Mouse (Mus musculus): ENCODE data around the gene Ston2. TPM values are rescaled to one million over a fixed set of nuclear protein-coding genes. Genes with fewer than 3 reads are reported as not detected.

Gene Ston2
- polyA plus RNA-seq, 1 experiment from 2014 or later = 6.7 TPM

GRCm38 (mm10) chr12:91744091-91744490 is 44.1 kb downstream of the Ston2 start:
- 62% methylated on average over 6 of the region's 6 CpGs for WGBS
- Histone ChIP-seq H3K9ac (no peak overlapping the region), H3K4me3 (no peak overlapping the region), H3K27ac (replicated peaks) (no peak overlapping the region), H3K36me3 (no peaks in the 10 kb centered on the region), H3K4me1 (replicated peaks) (peaks cover 20% of the 10 kb centered on the region), H3K27me3 (no peaks in the 10 kb centered on the region), H3K9me3 (no peaks in the 10 kb centered on the region), H3K4me2 (no peak overlapping the region)
- no peak for ATAC-seq (ENCODE audit: low FRiP score, low read depth)

- Histone ChIP-seq H3K36me3 (no peaks in the 10 kb centered on the region), H3K27ac (replicated peaks) (no peak overlapping the region), H3K4me2 (no peak overlapping the region), H3K9me3 (no peaks in the 10 kb centered on the region), H3K9ac (no peak overlapping the region), H3K27me3 (no peaks in the 10 kb centered on the region), H3K4me1 (replicated peaks) (peaks cover 11% of the 10 kb centered on the region), H3K4me3 (no peak overlapping the region)
- ATAC-seq (ENCODE audit: low FRiP score, low read depth) = no peak
- 95% methylated on average over 7 of the region's 7 CpGs for WGBS
These were observed 45.3 kb downstream of the Ston2 start for GRCm38 (mm10) chr12:91742916-91743315.

DNA sequence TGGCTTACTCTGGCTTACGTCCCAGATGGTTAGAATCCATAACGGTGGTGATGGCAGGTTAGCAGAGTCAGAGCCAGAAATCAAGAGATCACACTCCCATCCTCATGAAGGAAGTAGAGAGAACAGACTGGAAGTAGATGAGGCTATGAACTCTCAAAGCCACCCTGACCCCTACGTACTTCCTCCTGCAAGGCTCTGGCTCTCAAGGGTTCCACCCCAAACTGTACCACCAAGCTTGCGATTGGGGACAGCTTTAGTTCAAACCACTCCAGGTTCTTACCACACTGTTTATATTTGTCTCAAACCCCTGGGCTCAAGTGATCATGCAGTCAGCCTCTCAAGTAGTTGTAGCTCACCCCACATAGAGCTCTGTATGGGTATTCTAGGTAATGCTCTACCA is 49.8 kb downstream of the Ston2 start:
- ATAC-seq (ENCODE audit: low FRiP score, low read depth) = no peak
- Histone ChIP-seq H3K9ac (no peak overlapping the region), H3K27me3 (no peaks in the 10 kb centered on the region), H3K4me3 (no peak overlapping the region), H3K4me2 (no peak overlapping the region), H3K9me3 (no peaks in the 10 kb centered on the region), H3K4me1 (replicated peaks) (no peaks in the 10 kb centered on the region), H3K36me3 (peaks cover 2% of the 10 kb centered on the region; the same call in 1 of the 2 replicates), H3K27ac (replicated peaks) (no peak overlapping the region)
- 85% methylated on average over 4 of the region's 4 CpGs for WGBS

- Histone ChIP-seq H3K4me2 (no peak overlapping the region), H3K4me3 (no peak overlapping the region), H3K36me3 (peaks cover 2% of the 10 kb centered on the region; the same call in 1 of the 2 replicates), H3K9ac (no peak overlapping the region), H3K9me3 (no peaks in the 10 kb centered on the region), H3K4me1 (replicated peaks) (0 out of 2 replicates have a peak, but pooled peaks cover 4% of the 10 kb centered on the region), H3K27ac (replicated peaks) (no peak overlapping the region), H3K27me3 (no peaks in the 10 kb centered on the region)
- no peak for ATAC-seq (ENCODE audit: low FRiP score, low read depth)
- WGBS = 97% methylated on average over 15 of the region's 15 CpGs
These were observed 51.8 kb downstream of the Ston2 start for GRCm38 (mm10) chr12:91736221-91736980.

- H3K36me3 ChIP-seq = peaks cover 2% of the 10 kb centered on the region; the same call in 1 of the 2 replicates
- H3K27me3 ChIP-seq = no peaks in the 10 kb centered on the region
- no peak overlapping the region for H3K9ac ChIP-seq
- H3K4me3 ChIP-seq = no peak overlapping the region
- 85% methylated on average over 15 of the region's 15 CpGs for WGBS
- no peak overlapping the region for H3K4me2 ChIP-seq
- no peak overlapping the region for H3K27ac ChIP-seq (replicated peaks)
- ATAC-seq (ENCODE audit: low FRiP score, low read depth) = no peak
- H3K9me3 ChIP-seq = no peaks in the 10 kb centered on the region
- 0 out of 2 replicates have a peak, but pooled peaks cover 4% of the 10 kb centered on the region for H3K4me1 ChIP-seq (replicated peaks)
These were observed 53.8 kb downstream of the Ston2 start for GRCm38 (mm10) chr12:91734246-91735027.

GRCm38 (mm10) chr12:91732729-91733448 is 55.3 kb downstream of the Ston2 start:
- no peaks in the 10 kb centered on the region for H3K27me3 ChIP-seq
- no peaks in the 10 kb centered on the region for H3K9me3 ChIP-seq
- H3K27ac ChIP-seq (replicated peaks) = peak overlapping the region; percentile 50; the same call in 1 of the 2 replicates
- H3K4me1 ChIP-seq (replicated peaks) = 0 out of 2 replicates have a peak, but pooled peaks cover 4% of the 10 kb centered on the region
- no peak overlapping the region for H3K9ac ChIP-seq
- H3K4me3 ChIP-seq = no peak overlapping the region
- H3K4me2 ChIP-seq = no peak overlapping the region
- 55% methylated on average over 6 of the region's 6 CpGs for WGBS
- ATAC-seq (ENCODE audit: low FRiP score, low read depth) = peak; percentile 83
- H3K36me3 ChIP-seq = peaks cover 2% of the 10 kb centered on the region; the same call in 1 of the 2 replicates

- no peak for ATAC-seq (ENCODE audit: low FRiP score, low read depth)
- Histone ChIP-seq H3K4me1 (replicated peaks) (no peaks in the 10 kb centered on the region), H3K4me2 (no peak overlapping the region), H3K4me3 (no peak overlapping the region), H3K9me3 (no peaks in the 10 kb centered on the region), H3K9ac (no peak overlapping the region), H3K27me3 (no peaks in the 10 kb centered on the region), H3K36me3 (no peaks in the 10 kb centered on the region), H3K27ac (replicated peaks) (no peak overlapping the region)
- 85% methylated on average over 7 of the region's 7 CpGs for WGBS
These were observed 62.0 kb downstream of the Ston2 start for GRCm38 (mm10) chr12:91726202-91726601.

GRCm38 (mm10) chr12:91723912-91724311 is 64.3 kb downstream of the Ston2 start:
- Histone ChIP-seq H3K27ac (replicated peaks) (no peak overlapping the region), H3K9ac (no peak overlapping the region), H3K4me1 (replicated peaks) (no peaks in the 10 kb centered on the region), H3K4me3 (no peak overlapping the region), H3K36me3 (no peaks in the 10 kb centered on the region), H3K9me3 (no peaks in the 10 kb centered on the region), H3K4me2 (no peak overlapping the region), H3K27me3 (no peaks in the 10 kb centered on the region)
- ATAC-seq (ENCODE audit: low FRiP score, low read depth) = no peak
- WGBS = 87% methylated on average over 6 of the region's 6 CpGs

DNA sequence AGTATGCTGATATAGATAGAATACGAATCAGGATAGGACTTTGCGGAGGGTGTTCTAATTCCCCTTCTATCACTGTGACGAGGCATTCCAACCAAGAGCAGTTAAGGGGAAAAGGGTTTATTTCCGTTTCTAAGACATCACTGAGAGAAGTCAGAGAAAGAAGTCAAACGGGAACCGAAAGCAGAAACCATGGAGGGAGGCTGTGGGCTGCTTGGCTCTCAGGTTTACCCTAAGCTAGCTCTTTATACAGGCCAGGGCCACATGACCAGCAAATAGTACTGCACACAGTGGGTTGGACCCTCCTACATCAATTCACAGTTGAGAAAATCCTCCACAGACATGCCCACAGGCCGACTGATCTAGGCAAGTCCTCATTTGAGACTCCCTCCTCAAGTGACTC is 69.1 kb downstream of the Ston2 start:
- Histone ChIP-seq H3K4me1 (replicated peaks) (no peaks in the 10 kb centered on the region), H3K4me2 (no peak overlapping the region), H3K36me3 (no peaks in the 10 kb centered on the region), H3K9me3 (no peaks in the 10 kb centered on the region), H3K27me3 (no peaks in the 10 kb centered on the region), H3K9ac (no peak overlapping the region), H3K4me3 (no peak overlapping the region), H3K27ac (replicated peaks) (no peak overlapping the region)
- ATAC-seq (ENCODE audit: low FRiP score, low read depth) = no peak
- 90% methylated on average over 7 of the region's 7 CpGs for WGBS

- H3K9me3 ChIP-seq = no peaks in the 10 kb centered on the region
- H3K27ac ChIP-seq (replicated peaks) = no peak overlapping the region
- H3K9ac ChIP-seq = no peak overlapping the region
- no peak overlapping the region for H3K4me2 ChIP-seq
- no peak for ATAC-seq (ENCODE audit: low FRiP score, low read depth)
- no peak overlapping the region for H3K4me3 ChIP-seq
- H3K36me3 ChIP-seq = no peaks in the 10 kb centered on the region
- WGBS = 83% methylated on average over 6 of the region's 6 CpGs
- peaks cover 5% of the 10 kb centered on the region; the same call in 1 of the 2 replicates for H3K4me1 ChIP-seq (replicated peaks)
- H3K27me3 ChIP-seq = no peaks in the 10 kb centered on the region
These were observed 72.5 kb downstream of the Ston2 start for GRCm38 (mm10) chr12:91715686-91716085.

DNA sequence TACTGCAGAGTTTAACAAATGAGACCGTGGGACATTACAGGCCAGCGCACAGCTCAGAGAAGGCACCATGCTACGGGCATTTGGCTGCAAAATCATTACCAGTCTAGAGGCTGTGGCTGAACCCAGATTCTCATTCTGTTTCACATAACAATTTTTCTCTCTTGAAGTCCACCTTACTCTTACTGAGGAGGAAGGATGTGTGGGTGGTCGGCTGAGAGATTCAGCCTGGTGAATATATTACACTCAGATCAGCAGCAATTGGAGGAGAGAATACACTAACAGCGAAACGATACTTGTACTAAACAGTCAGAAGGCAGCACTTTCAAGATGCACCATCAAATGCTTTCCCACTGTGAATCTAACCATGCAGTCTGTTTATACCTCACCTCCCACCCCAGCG is 74.8 kb downstream of the Ston2 start:
- H3K36me3 ChIP-seq = no peaks in the 10 kb centered on the region
- peaks cover 6% of the 10 kb centered on the region; the same call in 1 of the 2 replicates for H3K4me1 ChIP-seq (replicated peaks)
- WGBS = 86% methylated on average over 7 of the region's 7 CpGs
- no peak overlapping the region for H3K9ac ChIP-seq
- no peaks in the 10 kb centered on the region for H3K27me3 ChIP-seq
- H3K4me2 ChIP-seq = no peak overlapping the region
- no peak overlapping the region for H3K27ac ChIP-seq (replicated peaks)
- no peaks in the 10 kb centered on the region for H3K9me3 ChIP-seq
- no peak for ATAC-seq (ENCODE audit: low FRiP score, low read depth)
- H3K4me3 ChIP-seq = no peak overlapping the region

GRCm38 (mm10) chr12:91711655-91712054 is 76.5 kb downstream of the Ston2 start:
- Histone ChIP-seq H3K9me3 (no peaks in the 10 kb centered on the region), H3K4me3 (no peak overlapping the region), H3K36me3 (no peaks in the 10 kb centered on the region), H3K9ac (no peak overlapping the region), H3K27ac (replicated peaks) (no peak overlapping the region), H3K4me1 (replicated peaks) (peaks cover 6% of the 10 kb centered on the region; the same call in 1 of the 2 replicates), H3K4me2 (no peak overlapping the region), H3K27me3 (no peaks in the 10 kb centered on the region)
- 93% methylated on average over 4 of the region's 4 CpGs for WGBS
- ATAC-seq (ENCODE audit: low FRiP score, low read depth) = no peak
